Mouse (Mus musculus) adrenal gland, postnatal 4 days (tissue): ENCODE measurements at regions not wholly inside any gene's neighbourhood (a gene's known extent, or its start where the extent isn't known, plus 50 kb on each side); places are given as distances from the start of the nearest gene placed in this dataset.

Source experiments
- DNase-seq, 2 experiments: peaks; one replicate each; pipeline ENCODE4 v3.0.0; 2021 to 2022; ENCODE audit warnings: low spot score in 2 of 2, mixed read lengths in 2 of 2

DNA sequence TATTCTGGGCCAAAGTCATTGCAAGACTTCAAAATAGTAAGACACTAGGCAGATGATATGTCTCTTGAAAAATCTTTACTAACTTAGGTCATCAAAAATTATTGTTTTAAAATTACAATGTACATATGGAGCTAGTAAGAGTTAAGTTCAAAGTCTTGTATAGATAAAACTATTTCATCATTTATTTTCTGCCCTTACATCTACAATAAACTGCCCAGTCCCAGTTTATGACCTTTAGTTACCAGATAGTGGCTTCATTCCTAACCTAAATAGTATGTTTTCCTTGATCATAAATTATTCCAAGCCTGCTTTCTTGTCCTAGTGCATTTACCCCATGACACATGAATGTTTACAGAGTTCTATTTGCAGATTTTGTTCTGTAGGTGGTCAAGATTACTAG, 72.9 kb downstream of the Manea start:
- no peak for DNase-seq

DNA sequence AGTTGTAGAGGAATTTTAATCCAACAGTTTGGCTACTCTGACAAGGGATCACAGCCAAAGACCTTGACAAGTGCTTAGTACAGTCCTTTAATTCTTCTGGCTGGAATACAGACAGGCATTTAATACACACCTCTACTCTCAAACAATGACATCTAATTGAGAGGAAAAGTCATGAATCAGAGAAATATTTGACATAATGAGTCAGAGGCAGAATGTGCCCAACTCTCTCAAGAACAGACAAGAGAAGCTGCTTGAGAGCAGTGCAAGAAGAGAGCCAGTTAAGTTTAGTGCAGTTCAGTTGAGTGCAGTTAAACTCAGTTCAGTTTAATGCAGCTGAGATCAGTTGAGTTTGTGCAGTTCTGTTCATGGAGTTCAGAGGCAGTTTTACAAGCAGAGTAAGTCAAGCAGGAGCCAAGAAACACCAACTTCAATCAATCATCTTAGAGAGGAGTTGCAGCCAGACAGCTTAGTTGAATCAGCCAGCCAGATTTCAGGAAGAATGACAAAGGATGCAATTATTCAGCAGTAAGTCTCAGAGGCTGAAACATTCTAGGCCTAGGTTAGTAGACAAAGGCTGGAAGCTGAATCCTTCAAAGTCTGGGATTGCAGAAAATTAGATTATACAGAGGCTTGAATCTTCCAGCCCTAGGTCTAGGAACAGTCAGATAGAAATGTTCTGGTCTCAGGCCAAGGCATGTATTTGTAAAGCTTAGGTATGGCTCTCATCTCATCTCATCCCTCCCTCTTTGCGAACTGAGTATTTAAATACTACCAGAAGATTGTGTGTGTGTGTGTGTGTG, 87.3 kb downstream of the Manea start:
- DNase-seq, result no peak

DNA sequence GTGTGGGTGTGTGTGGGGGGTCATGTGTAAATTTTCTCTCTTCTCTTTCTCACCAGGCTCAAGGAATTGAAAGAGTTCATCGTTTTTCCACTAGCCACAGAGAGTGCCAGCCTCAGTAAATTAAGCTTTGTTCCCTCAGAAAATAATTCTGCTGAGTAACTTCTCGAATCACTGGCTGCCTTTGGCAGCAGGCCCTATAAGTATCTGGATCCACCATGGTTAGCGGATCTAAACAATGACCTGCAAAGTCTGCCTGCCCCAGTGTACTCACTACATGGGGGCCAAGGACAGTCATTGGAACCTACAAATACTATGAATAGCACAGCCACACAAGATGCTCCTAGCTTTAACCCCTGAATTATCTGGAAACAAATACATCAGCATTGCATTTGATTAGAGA, 90.8 kb downstream of the Manea start:
- no peak for DNase-seq

DNA sequence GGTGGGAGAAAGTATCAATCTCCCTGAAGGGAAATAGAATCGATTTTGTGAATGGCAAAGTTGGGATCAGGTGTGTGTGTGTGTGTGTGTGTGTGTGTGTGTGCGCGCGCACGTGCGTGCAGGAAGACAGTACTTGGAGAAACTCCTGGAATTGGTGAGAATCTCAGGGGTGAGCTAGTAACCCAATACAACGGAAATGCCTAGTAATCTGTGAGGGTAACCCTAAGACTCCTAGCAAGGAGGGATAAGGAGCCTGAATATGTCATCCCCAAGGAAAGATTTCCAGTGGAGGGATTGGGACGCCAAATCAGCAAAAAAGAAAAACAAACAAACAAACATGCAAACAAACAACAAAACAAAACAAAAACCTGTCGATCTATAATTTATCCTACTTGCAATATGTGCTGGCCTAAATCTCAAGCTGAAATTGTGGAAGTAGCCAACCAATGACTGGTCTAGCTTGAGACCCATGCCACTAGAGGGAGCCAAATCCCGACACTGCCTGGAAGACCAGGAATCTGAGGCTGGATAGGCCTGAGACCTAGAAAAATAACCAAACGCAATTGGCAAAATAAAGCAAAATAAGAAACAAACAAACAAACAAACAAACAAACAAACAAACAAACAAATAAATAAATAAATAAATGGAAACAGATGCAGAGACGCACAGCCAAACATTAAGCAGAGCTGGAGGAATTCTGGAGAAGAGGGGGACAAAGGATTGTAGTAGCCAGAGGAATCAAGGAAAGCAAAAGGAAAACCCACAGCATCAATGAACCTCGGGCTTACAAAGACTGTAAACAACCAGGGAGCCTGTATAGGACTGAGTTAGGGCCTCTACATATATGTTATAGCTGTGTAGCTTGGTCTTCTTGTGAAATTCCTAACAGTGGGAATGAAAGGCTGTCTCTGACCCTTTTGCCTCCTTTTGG, 98.5 kb downstream of the Manea start:
- DNase-seq, result peak; percentile 19 to 23

DNA sequence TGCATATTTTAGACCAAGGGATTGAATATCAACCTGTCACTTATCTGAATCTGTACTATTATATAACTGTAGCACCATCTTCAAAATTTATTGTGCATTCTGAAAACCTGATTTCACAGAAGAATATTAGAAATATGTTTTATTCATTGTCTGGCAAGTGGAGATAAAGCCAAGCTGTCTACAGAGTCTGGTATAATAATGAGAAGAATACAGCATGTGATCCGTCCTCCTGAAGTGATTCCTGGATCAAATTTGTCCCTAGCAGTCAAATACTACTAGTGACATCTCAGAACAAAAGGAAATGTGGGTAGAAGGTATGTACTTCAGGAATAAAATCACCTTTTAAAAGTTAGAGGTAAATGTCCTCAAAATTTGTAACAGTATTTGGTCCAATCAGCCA, 123.4 kb downstream of the Manea start:
- DNase-seq, result no peak
